Mouse (Mus musculus) CD8-positive naive resting alpha-beta T cell, adult 2 months (primary cell): ENCODE measurements around the gene Tfap2e.

Experiments used
- DNase-seq, 2 experiments: peaks; one replicate each; pipeline ENCODE4 v3.0.0; 2022; ENCODE audit warnings: low read depth in 2 of 2, low spot score in 2 of 2

Gene Tfap2e

DNA sequence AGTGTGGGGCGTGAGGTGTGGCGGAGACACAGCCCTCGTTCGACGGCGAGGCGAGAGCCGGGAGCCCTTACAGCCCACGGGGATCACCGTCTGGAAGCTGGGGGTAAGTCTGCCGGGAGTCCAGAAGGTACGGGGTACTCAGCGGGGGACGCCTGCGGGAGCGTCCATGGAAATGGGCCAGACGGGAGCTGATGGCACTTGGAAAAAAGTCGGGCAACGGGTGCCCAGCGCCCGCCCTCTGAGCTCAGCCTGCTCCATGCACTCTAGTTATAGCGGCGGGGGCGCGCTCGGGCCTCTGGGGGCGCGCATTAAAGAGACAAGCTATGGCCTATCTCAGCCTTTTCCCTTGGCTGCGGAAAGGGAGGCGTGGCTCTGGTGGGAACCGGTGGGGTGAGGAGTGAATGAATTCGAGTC is at the start of gene Tfap2e:
Gene Tfap2e, minus strand, starts transcription at position 240 of the 414 bp plus-strand sequence.
- no peak for DNase-seq

DNA sequence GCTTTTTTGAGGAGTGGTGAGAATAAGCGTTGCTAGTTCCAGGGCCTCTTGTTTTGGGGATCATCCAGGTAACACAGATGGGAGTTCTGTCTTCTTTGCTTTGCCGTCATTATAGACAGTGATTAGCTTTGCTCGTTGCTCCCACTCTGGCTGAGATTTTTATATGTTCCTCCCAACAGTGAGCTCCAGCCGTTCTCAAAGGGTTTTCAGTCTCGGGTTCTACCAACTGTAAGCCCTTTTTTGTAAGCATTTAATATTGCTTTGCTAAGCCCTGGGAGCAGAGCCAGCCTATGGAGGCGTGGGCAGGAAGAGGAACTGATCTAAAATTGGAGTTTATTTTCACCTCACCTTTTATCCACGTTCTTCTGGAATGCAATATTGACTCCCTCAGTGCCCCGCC is 47.0 kb upstream of the Tfap2e start:
- no peak for DNase-seq

DNA sequence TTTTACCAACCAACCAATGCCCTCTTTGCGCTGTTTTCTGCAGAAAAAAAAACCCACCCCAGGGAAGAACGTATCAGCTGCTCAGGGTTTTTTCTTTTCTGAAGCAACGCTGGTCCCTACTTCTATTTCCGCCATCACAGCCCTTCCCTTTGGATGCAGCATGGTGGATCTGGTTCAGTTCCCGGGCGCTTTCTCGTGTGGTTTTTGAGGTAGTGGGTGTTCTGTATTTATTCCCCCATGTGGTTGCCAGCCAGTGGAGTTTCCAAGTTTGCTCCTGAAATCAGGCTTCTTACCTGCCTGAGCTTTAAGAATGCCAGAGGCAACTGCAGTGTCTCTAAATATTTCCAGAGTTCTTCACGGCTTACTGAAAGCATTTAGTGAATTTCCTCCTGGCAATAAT is 46.5 kb upstream of the Tfap2e start:
- no peak for DNase-seq

DNA sequence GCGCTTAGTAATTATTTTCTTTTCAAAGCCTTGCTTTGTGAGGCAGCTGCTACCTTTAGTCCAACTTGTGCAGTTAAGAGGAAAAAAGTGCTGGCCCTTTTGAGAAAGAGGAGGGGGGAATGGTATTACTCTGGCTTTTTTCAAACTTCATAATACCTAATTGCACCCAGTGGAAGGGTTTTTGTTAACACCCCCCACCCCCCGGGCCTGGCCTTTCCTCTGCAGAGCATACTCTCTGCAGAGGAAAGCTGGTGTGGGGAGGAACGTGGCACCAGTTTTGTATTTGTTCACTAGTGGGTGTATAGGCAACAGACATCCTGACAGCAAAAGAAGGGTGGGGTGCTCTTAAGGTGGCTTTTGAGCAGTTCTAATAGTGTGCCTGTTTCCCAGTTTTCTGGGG is 45.8 kb upstream of the Tfap2e start:
- no peak for DNase-seq

DNA sequence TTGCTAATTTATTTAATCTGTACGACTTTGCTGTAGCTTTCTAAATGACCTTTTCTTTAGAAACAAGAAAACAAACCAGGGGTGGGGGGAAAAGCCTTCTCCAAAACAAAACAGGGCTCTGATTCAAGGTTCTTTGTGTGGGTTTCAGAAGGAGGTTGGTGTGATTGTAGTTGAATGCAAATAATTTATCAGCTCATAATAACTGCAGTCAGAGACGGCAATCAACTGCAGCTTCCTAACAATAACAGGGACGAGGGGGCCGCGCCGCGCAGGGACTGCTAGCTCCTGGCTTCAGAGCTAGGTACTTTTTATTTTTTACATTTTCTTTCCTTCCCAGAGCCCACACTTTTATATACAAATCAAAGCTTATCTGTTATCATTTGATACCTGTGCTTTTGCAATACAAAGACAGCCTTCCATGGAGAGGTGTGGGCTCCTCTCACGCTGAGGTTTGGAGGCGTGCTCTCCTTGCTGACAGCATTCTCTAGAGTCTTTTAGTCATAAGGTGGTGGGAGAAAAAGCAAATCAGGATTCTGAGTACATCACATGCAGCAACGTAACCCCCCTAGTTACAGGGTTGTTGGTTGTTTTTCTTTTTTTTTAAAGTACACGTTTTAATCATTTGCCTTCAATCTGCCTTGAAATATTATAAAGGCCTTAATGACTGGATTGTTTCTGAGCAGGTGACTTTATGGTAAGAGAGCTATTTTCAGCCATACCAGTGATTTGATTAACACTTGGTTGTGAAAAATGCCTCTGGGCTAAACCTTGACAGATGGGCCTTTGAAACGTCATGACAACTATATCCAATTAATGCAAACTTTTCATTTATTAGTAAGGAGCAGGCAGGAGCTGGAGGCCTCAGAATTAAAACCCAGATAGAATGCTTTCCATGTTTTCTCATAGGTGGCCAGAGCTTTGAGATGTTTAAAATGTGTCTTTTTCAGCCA is 44.1 kb upstream of the Tfap2e start:
- no peak for DNase-seq

DNA sequence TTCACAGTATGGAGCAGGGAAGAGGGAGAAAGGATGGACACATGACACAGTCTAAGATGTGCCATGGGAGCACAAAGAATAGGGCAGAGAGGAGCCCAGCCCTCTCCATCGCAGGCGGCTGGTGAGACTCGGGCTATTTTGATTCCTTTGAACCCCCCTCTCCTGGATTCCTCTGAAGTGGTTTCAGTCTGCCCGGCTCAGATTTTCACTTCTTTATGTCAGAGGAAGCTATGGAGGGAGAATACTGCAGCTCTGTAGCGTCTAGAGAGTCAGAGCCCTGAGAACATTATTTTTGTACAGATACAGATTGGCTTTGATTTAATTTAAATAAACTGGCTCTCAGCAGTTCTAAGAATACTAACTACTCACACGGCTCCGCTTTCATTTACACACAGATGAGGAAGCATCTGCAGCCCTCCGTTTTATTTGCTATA is 43.1 kb upstream of the Tfap2e start:
- DNase-seq: no peak

DNA sequence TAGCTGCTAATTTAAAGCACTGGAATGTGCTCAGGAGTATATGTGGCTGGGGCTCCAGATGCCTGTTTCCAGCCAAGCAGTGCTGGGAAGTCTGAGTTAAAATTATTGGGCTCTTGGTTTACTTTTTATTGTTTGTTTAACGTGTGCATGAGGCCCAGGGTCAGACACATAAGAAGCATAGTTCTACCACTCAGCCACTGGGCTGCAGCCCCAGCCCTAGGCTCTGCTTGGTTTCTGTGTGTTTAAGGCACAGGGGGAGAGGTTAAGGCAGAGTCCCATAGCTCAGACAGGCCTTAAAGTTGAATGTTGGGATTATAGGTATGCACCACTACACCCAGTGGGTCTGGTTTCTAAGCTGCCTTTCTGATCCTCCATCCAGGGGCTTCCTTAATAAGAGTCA is 39.1 kb upstream of the Tfap2e start:
- no peak for DNase-seq

DNA sequence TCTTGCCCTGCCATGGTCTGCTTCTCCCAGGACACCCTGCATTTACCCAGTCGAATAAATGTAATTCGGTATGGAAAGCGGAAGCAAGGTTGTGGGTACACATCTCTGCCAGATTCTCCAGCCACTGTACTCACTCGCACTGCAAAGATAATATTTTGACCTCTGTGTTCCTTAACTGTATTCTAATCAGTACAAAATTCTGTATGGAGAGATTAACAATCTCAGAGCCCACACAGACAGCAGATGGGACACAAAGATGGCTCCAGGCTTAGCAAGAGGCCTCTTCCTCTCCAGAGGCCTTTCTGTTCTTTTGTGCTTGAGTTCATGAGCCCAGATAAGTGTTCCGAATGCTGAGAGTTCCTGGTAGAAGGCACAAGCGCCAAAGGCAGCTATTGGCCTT is 37.8 kb upstream of the Tfap2e start:
- DNase-seq: no peak

DNA sequence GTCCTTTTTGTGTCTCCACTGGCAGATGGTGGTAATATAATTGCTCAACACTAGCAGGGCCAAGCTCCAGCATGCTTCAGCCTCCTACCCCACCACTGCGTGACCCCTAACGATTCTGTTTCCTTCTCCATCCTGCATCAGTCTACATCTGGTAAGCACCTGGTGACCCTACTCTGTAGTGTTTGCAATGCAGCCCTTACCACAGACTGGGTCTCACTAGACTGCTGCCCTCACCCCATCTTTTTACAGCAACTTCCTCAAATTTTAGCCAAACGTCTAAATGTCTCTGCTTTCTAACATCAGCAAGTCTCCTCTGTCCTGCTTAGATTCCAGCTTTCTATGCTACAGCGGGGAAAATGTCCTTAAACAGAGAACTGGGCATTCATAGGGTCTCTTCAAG is 34.8 kb upstream of the Tfap2e start:
- DNase-seq: no peak

DNA sequence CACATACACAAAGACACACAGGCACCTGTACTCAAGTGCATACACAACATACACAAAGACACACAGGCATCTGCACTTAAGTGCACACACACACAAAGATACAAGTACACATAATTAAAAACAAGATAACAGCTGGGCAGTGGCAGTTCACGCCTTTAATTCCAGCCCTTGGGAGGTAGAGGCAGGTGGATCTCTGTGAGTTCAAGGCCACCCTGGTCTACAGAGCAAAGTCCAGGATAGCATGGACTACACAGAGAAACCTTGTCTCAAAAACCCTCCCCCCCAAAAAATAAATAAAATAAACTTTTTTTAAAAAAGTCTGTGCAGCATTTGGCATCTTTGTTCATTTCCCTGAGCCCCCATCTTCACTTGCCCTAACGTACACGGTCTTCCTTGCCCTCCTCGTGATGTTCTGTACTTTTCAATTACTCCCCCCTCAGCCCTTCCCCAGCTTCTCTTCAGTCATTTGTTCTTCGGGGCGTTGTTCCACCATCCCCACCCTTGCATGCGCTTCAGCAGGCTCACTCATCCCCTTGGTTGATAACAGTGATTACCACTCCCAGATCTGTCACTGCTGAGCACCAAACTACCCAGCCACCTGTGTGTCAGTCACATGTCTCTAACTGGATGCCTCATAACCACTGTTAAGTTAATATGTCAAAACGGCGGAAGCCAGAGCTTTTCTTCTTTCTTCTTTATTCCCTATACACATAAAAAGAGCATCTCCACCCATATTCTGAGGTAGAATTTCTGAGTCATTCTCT is 33.9 kb upstream of the Tfap2e start:
- DNase-seq: no peak

DNA sequence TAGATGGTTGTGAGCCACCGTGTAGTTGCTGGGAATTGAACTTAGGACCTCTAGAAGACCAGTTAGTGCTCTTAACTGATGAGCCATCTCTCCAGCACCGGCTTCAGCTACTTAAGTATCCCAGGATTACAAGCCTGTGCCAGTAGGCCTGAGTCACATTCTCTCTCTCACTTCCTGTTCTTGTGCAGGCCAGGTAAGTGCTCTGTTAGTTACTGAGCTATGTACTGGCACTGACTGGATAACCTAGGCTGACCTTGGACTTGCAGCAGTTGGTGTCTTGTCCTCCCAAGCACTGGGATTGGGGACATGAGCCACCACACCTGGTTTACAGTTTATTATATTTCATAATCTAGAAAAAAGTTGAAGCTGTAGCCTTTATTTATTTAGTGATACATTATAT is 27.4 kb upstream of the Tfap2e start:
- DNase-seq: no peak

DNA sequence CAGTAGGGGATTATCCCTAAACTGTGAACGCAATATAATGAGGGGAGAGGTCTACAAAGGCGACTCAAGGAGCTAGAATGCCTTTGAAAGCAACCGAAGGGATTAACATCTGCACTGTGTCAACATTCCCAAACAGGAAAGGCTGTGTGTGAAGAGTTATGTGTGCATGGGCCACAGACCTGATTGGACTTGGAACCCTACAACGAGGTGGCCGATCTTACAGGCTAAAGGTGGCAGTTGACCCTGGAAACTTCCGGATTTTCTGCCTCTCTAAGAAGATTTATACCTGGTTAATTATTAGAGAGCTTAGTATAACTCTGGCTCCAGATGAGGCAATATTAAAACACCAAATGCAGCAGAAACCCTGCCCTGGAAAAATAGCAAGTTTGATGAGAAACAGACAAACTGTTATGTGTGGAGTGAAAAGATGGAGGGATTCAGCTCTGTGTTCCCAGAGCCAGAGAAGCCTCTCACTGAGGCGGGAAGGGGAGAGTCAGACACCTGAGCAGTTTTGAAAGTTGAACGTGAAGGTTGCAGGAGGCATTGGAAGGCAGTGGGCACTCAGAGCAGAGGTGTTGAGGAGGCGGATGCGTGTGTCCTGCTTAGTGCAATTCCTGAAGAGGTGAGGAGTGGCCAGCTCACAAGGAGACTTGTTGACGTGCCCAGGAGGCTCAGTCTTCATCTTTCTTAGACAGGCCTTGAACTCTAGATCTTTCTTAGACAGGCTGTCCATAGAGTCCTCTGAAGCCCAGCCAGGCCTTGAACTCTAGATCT is 26.7 kb upstream of the Tfap2e start:
- DNase-seq: no peak

DNA sequence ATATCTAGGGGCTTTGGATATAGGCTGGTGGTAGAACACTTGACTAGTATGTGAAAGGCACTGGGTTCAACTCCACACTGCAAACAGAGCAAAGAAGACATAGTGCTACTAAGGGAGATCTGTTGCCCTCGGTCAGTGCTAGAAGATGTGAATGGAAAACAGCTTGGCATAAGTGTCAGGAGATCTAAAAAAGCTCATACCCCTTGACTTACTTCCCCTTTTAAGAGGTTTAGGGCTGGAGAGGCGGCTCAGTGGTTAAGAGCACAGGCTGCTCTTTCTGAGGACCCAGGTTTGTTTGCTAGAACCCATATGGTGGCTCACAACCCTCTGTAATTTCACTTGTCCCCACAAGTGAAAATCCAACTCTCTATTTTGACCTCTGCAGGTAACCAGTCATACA is 23.4 kb upstream of the Tfap2e start:
- no peak for DNase-seq

DNA sequence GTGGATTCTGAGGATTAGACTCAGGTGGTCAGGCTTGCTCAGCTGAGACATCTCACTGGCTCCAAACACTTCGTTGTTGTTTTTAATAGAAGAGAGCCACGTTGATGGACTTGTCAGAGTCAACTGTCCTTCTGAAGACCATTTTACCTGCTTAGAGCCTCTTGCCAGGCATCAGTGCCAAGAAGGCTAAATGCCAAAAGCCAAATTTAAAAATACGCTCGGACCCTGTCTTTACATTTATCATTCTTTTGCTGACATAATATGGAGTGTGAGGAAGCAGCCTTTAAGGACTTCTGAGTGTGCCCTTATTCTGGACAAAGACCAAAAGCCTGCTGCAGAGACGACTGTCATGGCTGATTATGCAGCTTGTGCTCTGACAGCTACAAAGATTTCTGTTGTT is 22.3 kb upstream of the Tfap2e start:
- no peak for DNase-seq

DNA sequence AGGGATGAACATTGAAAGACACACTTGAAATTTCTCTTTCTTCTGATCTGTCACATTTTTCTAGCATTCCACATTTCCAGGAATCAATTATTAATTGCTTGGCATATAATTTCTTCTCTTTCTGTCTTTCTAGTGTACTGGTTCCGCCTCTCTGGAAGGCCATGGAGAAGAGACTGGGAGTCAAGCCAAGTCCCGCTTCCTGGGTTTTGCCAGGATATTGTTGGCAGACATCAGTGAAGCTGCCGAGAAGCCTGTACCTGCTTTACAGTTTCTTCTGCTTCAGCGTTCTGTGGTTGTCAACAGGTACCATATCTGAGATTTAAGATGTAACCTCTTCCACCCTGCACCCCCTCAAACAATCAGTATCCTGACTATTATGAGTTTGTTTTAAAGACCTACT is 20.7 kb upstream of the Tfap2e start:
- DNase-seq: no peak

DNA sequence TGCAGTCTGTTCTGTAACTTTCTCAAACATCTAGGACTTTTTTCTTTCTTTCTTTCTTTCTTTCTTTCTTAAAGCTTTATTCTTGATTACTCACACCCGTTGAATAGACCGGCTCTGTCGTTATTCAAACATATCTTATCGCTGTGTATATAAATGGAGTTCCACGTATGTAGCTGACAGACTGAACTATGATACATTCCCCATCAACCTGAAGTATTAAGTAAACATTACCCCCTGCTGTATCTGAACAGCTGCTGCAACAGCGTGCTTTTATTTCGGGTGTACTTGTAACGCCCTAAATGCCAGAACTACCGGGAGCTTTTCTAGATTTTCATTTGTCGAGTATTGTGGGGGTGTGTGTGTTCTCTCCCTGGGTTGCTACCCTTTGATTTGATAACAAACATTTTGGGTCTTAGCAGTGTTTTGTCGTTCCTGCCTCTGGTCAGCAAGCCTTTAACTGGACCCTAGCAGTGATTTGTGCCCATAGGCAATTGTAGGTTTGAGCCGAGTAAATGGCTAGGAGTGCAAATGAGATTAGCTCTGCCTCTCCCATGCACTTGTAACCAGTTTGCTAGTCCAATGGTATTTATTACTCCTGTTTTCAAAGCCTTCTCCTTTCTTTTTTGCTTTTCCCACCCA is 18.8 kb upstream of the Tfap2e start:
- no peak for DNase-seq

DNA sequence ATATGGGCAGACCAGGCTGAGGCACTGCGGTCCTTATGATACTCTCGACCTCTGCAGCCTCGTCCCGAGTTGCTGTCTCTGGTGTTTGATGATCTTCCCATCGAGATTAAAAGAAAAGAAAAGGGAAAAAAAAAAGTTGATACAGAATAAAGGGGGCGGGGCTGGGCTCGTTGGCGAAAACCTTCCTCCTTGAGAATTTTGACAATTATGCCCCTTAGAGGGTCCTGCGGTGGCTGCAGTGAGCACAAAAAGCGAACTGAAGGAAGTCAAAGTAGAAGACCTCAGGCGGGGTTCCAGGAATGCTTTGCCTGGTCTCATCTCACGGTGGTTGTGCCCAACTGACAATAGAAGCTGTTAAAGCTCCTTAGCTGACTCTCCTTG is 18.2 kb upstream of the Tfap2e start:
- no peak for DNase-seq

DNA sequence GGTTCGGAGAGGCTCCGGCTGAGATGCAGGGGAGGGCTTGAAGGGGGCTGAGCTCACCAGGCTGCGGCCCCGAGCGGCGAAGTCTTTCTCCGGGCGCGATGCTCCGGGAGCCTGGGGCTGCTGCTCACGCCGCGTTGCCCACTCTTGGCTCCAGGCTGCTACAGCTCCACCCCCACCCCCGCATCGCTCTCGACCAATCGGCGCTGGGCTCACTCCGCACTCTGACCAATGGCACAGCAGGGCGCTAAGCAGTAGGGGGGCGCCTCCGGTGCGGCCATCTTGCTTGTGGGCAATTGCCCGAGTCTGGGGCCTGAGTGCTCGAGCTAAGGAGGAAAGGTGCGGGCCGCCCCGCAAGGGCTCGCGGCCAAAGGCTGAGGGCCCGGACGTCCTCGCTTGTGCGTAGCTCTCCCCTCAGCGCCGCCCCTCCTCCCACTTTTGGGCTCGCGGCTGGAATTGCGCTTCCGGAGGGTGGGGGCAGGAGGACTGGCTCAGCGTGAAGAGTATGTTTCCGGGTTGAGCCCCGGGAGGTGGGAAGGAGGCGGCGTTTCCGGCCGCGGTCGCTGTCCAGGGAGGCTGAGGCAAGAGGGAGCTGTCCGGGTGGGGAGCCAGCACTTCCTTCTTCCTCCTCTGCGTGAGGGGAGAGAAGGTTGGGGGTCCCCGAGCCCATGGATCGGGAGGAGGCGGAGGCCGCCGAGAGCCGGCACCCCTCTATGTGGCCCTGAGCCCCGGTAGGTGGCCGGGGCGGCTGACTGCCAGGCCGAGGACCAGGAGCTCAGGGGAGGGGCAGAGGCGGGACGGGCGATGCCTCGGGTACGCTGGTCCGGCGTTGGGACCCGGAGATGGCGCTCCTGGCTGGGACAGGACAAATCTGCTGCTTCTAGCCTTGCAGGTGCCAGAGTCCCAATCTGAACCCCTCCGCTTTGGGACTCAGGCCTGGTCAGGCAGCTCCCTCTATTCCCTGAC is 17.5 kb upstream of the Tfap2e start, which contains the start of the genes Ncdn and AU040320:
Gene Ncdn, minus strand, starts transcription at position 171 of the 963 bp plus-strand sequence.
Gene AU040320, plus strand, starts transcription at position 277 of the 963 bp plus-strand sequence.
- peak; percentile 94 for DNase-seq

DNA sequence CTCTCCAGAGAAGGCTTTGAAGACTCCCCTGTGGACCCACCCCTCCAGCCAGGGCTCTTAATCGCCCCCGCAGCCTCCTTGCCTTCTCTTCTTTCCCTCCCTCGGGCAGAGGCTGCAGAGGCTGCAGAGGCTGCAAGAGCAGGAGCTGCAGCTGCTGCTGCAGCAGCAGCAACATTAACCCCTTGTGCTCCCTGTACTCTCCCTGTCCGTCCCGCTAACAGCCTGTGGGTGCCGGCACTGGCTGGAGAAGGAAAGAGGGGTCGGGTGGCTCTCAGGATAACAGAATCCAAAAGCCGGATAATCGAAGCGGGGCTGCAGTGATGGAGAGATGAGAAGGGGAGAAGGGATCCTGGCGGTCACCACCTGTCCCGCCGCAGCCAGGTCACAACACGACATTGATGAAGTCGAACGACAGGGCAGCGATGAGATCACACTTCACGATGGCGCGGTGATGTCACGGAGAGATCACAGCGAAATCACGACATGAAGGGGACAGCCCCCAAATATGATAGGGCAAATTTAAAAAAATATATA is 16.6 kb upstream of the Tfap2e start:
- DNase-seq: no peak
